Mouse (Mus musculus) bone marrow, adult 2 months (tissue): ENCODE results near the gene Selenoi. TPM values are rescaled to one million over a fixed set of nuclear protein-coding genes. Genes with fewer than 3 reads are reported as not detected.

Experiments
- H3K27ac ChIP-seq: fragments of 200-500 bp; 2 replicates; pipeline ENCODE4 v1.5.1; 2012; ENCODE audit warnings: low read depth, mild to moderate bottlenecking, control low read depth, inconsistent platforms, low read length; ENCODE audit not compliant: control insufficient read depth, poor library complexity, insufficient read depth
- H3K4me1 ChIP-seq: fragments of 200-500 bp; 2 replicates; pipeline ENCODE4 v1.6.1; 2011; ENCODE audit warnings: low read length; ENCODE audit not compliant: control insufficient read depth, insufficient read depth
- H3K4me3 ChIP-seq: fragments of 200-500 bp; replicated peaks from 2 replicates; pipeline ENCODE3; 2011; ENCODE audit warnings: mild to moderate bottlenecking, low read depth, low read length, control low read depth; ENCODE audit not compliant: control insufficient read depth
- CTCF ChIP-seq: fragments of 200-500 bp; IDR thresholded peaks from 2 replicates; pipeline ENCODE4 v1.5.1; 2011; ENCODE audit warnings: low read length, control low read depth; ENCODE audit not compliant: control insufficient read depth, insufficient read depth
- POLR2A ChIP-seq: fragments of 200-500 bp; IDR thresholded peaks from 2 replicates; pipeline ENCODE4 v1.6.1; 2011; ENCODE audit warnings: low read depth, mild to moderate bottlenecking, control low read depth, low read length, borderline replicate concordance; ENCODE audit not compliant: control insufficient read depth
- WGBS: fragments of 180-500 bp; shearing (Covaris S2); methylation state at CpG from one replicate; pipeline ENCODE4 v1.1.7; 2018; 5-methylcytosine and 5-hydroxymethylcytosine counted together
- polyA plus RNA-seq: library from polyadenylated mRNA; stranded (reverse); fragments of >200 nt; gene quantifications from 2 replicates; pipeline ENCODE4 v1.2.4, GENCODE M21; 2011; ENCODE audit warnings: low replicate concordance; ENCODE audit not compliant: missing spikeins, insufficient read depth, insufficient read length

The Selenoi gene
- polyA plus RNA-seq, 1 experiment: 7.5 TPM

- Histone ChIP-seq H3K4me3 (no peak overlapping the region), H3K27ac (no peak overlapping the region), H3K4me1 (no peaks in the 10 kb centered on the region)
- TF ChIP-seq CTCF (no peak), POLR2A (no peak)
- WGBS: 59% methylated on average over 9 of the region's 9 CpGs
These were observed 11.4 kb downstream of the Selenoi start for GRCm38 (mm10) chr5:30243741-30244140.

GRCm38 (mm10) chr5:30245861-30246416, 13.6 kb downstream of the Selenoi start:
- TF ChIP-seq CTCF (no peak), POLR2A (no peak)
- no peak overlapping the region for H3K4me3 ChIP-seq
- H3K27ac ChIP-seq: no peak overlapping the region
- no peaks in the 10 kb centered on the region for H3K4me1 ChIP-seq
- WGBS: 87% methylated on average over 9 of the region's 9 CpGs

GRCm38 (mm10) chr5:30247666-30248065, 15.3 kb downstream of the Selenoi start:
- H3K4me3 ChIP-seq: no peak overlapping the region
- H3K27ac ChIP-seq: no peak overlapping the region
- 88% methylated on average over 1 of the region's 1 CpGs for WGBS
- TF ChIP-seq POLR2A (no peak), CTCF (no peak)
- H3K4me1 ChIP-seq: no peaks in the 10 kb centered on the region; the same call in 1 of the 2 replicates

- Histone ChIP-seq H3K4me1 (no peaks in the 10 kb centered on the region; the same call in 1 of the 2 replicates), H3K27ac (no peak overlapping the region), H3K4me3 (no peak overlapping the region)
- TF ChIP-seq POLR2A (no peak), CTCF (no peak)
- WGBS: 90% methylated on average over 12 of the region's 12 CpGs
These were observed 23.4 kb downstream of the Selenoi start for GRCm38 (mm10) chr5:30255567-30256354.

- Histone ChIP-seq H3K4me3 (no peak overlapping the region), H3K27ac (no peak overlapping the region), H3K4me1 (no peaks in the 10 kb centered on the region)
- 96% methylated on average over 7 of the region's 7 CpGs for WGBS
- no peak for TF ChIP-seq CTCF
- no peak for TF ChIP-seq POLR2A
These were observed 26.4 kb downstream of the Selenoi start for GRCm38 (mm10) chr5:30258776-30259175.

- WGBS: 88% methylated on average over 11 of the region's 11 CpGs
- no peak for TF ChIP-seq POLR2A
- TF ChIP-seq CTCF: no peak
- no peak overlapping the region for H3K4me3 ChIP-seq
- no peaks in the 10 kb centered on the region for H3K4me1 ChIP-seq
- no peak overlapping the region for H3K27ac ChIP-seq
These were observed 38.3 kb downstream of the Selenoi start for GRCm38 (mm10) chr5:30270571-30271190.

GRCm38 (mm10) chr5:30271599-30272281, 39.4 kb downstream of the Selenoi start:
- Histone ChIP-seq H3K27ac (no peak overlapping the region; the same call in 1 of the 2 replicates), H3K4me1 (no peaks in the 10 kb centered on the region), H3K4me3 (no peak overlapping the region)
- TF ChIP-seq POLR2A (no peak), CTCF (no peak)
- WGBS: 77% methylated on average over 11 of the region's 11 CpGs

GRCm38 (mm10) chr5:30276361-30276760, 44.0 kb downstream of the Selenoi start:
- Histone ChIP-seq H3K4me3 (no peak overlapping the region), H3K27ac (no peak overlapping the region), H3K4me1 (no peaks in the 10 kb centered on the region)
- 70% methylated on average over 2 of the region's 2 CpGs for WGBS
- no peak for TF ChIP-seq CTCF
